Mouse (Mus musculus): ENCODE measurements around the gene Gm29094. TPM values are rescaled to one million over a fixed set of nuclear protein-coding genes. Genes with fewer than 3 reads are reported as not detected.
"Not testable (repeated sequence)": the region's sequence is repeated elsewhere in the genome, so short reads cannot be mapped to it uniquely, and the experiment has no call there.

The Gm29094 gene
- total RNA-seq (2021) = not detected
- long read RNA-seq, experiment 1 = 0 reads
- long read RNA-seq, experiment 2 = 0 reads

GRCm38 (mm10) chr9:89198969-89199416, at the start of gene Gm29094, which contains the start of gene Bcl2a1b:
Gene Gm29094, plus strand, starts transcription at chr9:89199379.
Gene Bcl2a1b, plus strand, starts transcription at chr9:89199209.
- DNase-seq = not testable (repeated sequence)

- not testable (repeated sequence) for DNase-seq
Observed at GRCm38 (mm10) chr9:89172539-89172938, 26.6 kb upstream of the Gm29094 start.

GRCm38 (mm10) chr9:89178833-89179232, 20.3 kb upstream of the Gm29094 start:
- peak; percentile 84 for DNase-seq

GRCm38 (mm10) chr9:89179469-89179868, 19.7 kb upstream of the Gm29094 start:
- not testable (repeated sequence) for DNase-seq

GRCm38 (mm10) chr9:89187006-89187405, 12.2 kb upstream of the Gm29094 start:
- DNase-seq = not testable (repeated sequence)

- DNase-seq = not testable (repeated sequence)
Observed at GRCm38 (mm10) chr9:89195483-89195882, 3.7 kb upstream of the Gm29094 start.

GRCm38 (mm10) chr9:89197509-89197908, 1.7 kb upstream of the Gm29094 start:
- DNase-seq = not testable (repeated sequence)

GRCm38 (mm10) chr9:89198349-89198748, 830 bp upstream of the Gm29094 start:
- DNase-seq = not testable (repeated sequence)

GRCm38 (mm10) chr9:89202256-89202655, 3.1 kb downstream of the Gm29094 start:
- DNase-seq = not testable (repeated sequence)

- DNase-seq = not testable (repeated sequence)
Observed at GRCm38 (mm10) chr9:89208939-89209338, 9.8 kb downstream of the Gm29094 start.

GRCm38 (mm10) chr9:89210353-89211064, 11.3 kb downstream of the Gm29094 start, which contains the start of gene Mthfs:
Gene Mthfs, plus strand, starts transcription at chr9:89210676.
- not testable (repeated sequence) for DNase-seq

GRCm38 (mm10) chr9:89211065-89211858, 12.1 kb downstream of the Gm29094 start:
- peak; percentile 90 for DNase-seq

- DNase-seq = peak; percentile 46
Observed at GRCm38 (mm10) chr9:89212428-89212827, 13.2 kb downstream of the Gm29094 start.

GRCm38 (mm10) chr9:89218174-89218573, 19.0 kb downstream of the Gm29094 start:
- not testable (repeated sequence) for DNase-seq

- DNase-seq = not testable (repeated sequence)
Observed at GRCm38 (mm10) chr9:89219668-89220067, 20.5 kb downstream of the Gm29094 start.

- DNase-seq = not testable (repeated sequence)
Observed at GRCm38 (mm10) chr9:89220704-89221287, 21.6 kb downstream of the Gm29094 start.

- no peak for DNase-seq
Observed at GRCm38 (mm10) chr9:89226071-89226470, 26.9 kb downstream of the Gm29094 start.

GRCm38 (mm10) chr9:89228122-89228521, 28.9 kb downstream of the Gm29094 start:
- no peak for DNase-seq

- DNase-seq = peak; percentile 59
Observed at GRCm38 (mm10) chr9:89230897-89231497, 31.8 kb downstream of the Gm29094 start.

- DNase-seq = not testable (repeated sequence)
Observed at GRCm38 (mm10) chr9:89237131-89237530, 38.0 kb downstream of the Gm29094 start.

- not testable (repeated sequence) for DNase-seq
Observed at GRCm38 (mm10) chr9:89238976-89239505, 39.9 kb downstream of the Gm29094 start.
